Mouse (Mus musculus): Measurements from ENCODE around the gene Nckap1. TPM values are rescaled to one million over a fixed set of nuclear protein-coding genes. Genes with fewer than 3 reads are reported as not detected.

Gene Nckap1
- polyA plus RNA-seq, 1 experiment from 2014 or later, result 71.4 TPM

- Histone ChIP-seq H3K9ac (ENCODE audit: low read depth, low read length) (no peak overlapping the region), H3K4me3 (ENCODE audit: low read length) (no peak overlapping the region), H3K36me3 (ENCODE audit: control insufficient read depth, insufficient read depth, low read length) (no peaks in the 10 kb centered on the region), H3K27me3 (ENCODE audit: control insufficient read depth, insufficient read depth, low read length) (no peaks in the 10 kb centered on the region), H3K4me1 (ENCODE audit: control insufficient read depth, insufficient read depth, low read length) (no peaks in the 10 kb centered on the region), H3K4me2 (replicated peaks; ENCODE audit: low read depth, low read length) (no peak overlapping the region), H3K27ac (ENCODE audit: low read depth, low read length) (no peak overlapping the region), H3K9me3 (ENCODE audit: control insufficient read depth, low read length) (no peaks in the 10 kb centered on the region)
- ATAC-seq (ENCODE audit: low FRiP score, low TSS enrichment), result no peak
- 90% methylated on average over 13 of the region's 13 CpGs for WGBS
These were observed 21.6 kb upstream of the Nckap1 start for GRCm38 (mm10) chr2:80602756-80603155.

GRCm38 (mm10) chr2:80600611-80601010 lies 19.4 kb upstream of the Nckap1 start:
- no peaks in the 10 kb centered on the region for H3K9me3 ChIP-seq (ENCODE audit: control insufficient read depth, low read length)
- no peaks in the 10 kb centered on the region for H3K36me3 ChIP-seq (ENCODE audit: control insufficient read depth, insufficient read depth, low read length)
- no peaks in the 10 kb centered on the region for H3K4me1 ChIP-seq (ENCODE audit: control insufficient read depth, insufficient read depth, low read length)
- no peak for ATAC-seq (ENCODE audit: low FRiP score, low TSS enrichment)
- no peak overlapping the region for H3K27ac ChIP-seq (ENCODE audit: low read depth, low read length)
- H3K4me2 ChIP-seq (replicated peaks; ENCODE audit: low read depth, low read length), result no peak overlapping the region
- H3K9ac ChIP-seq (ENCODE audit: low read depth, low read length), result no peak overlapping the region
- no peak overlapping the region for H3K4me3 ChIP-seq (ENCODE audit: low read length)
- no peaks in the 10 kb centered on the region for H3K27me3 ChIP-seq (ENCODE audit: control insufficient read depth, insufficient read depth, low read length)

- ATAC-seq (ENCODE audit: low FRiP score, low TSS enrichment), result no peak
- Histone ChIP-seq H3K9ac (ENCODE audit: low read depth, low read length) (no peak overlapping the region), H3K4me1 (ENCODE audit: control insufficient read depth, insufficient read depth, low read length) (no peaks in the 10 kb centered on the region), H3K9me3 (ENCODE audit: control insufficient read depth, low read length) (no peaks in the 10 kb centered on the region), H3K4me3 (ENCODE audit: low read length) (no peak overlapping the region), H3K27ac (ENCODE audit: low read depth, low read length) (no peak overlapping the region), H3K4me2 (replicated peaks; ENCODE audit: low read depth, low read length) (no peak overlapping the region), H3K36me3 (ENCODE audit: control insufficient read depth, insufficient read depth, low read length) (no peaks in the 10 kb centered on the region), H3K27me3 (ENCODE audit: control insufficient read depth, insufficient read depth, low read length) (no peaks in the 10 kb centered on the region)
- 91% methylated on average over 3 of the region's 3 CpGs for WGBS
These were observed 18.7 kb upstream of the Nckap1 start for GRCm38 (mm10) chr2:80599850-80600249.

GRCm38 (mm10) chr2:80596960-80597359 lies 15.8 kb upstream of the Nckap1 start:
- Histone ChIP-seq H3K9me3 (ENCODE audit: control insufficient read depth, low read length) (no peaks in the 10 kb centered on the region), H3K27ac (ENCODE audit: low read depth, low read length) (no peak overlapping the region), H3K9ac (ENCODE audit: low read depth, low read length) (no peak overlapping the region), H3K36me3 (ENCODE audit: control insufficient read depth, insufficient read depth, low read length) (no peaks in the 10 kb centered on the region), H3K4me2 (replicated peaks; ENCODE audit: low read depth, low read length) (no peak overlapping the region), H3K4me1 (ENCODE audit: control insufficient read depth, insufficient read depth, low read length) (no peaks in the 10 kb centered on the region), H3K27me3 (ENCODE audit: control insufficient read depth, insufficient read depth, low read length) (no peaks in the 10 kb centered on the region), H3K4me3 (ENCODE audit: low read length) (no peak overlapping the region)
- ATAC-seq (ENCODE audit: low FRiP score, low TSS enrichment), result no peak
- 69% methylated on average over 5 of the region's 5 CpGs for WGBS

- no peak overlapping the region for H3K9ac ChIP-seq (ENCODE audit: low read depth, low read length)
- no peak for ATAC-seq (ENCODE audit: low FRiP score, low TSS enrichment)
- no peaks in the 10 kb centered on the region for H3K4me1 ChIP-seq (ENCODE audit: control insufficient read depth, insufficient read depth, low read length)
- H3K27ac ChIP-seq (ENCODE audit: low read depth, low read length), result no peak overlapping the region
- no peaks in the 10 kb centered on the region for H3K9me3 ChIP-seq (ENCODE audit: control insufficient read depth, low read length)
- H3K4me3 ChIP-seq (ENCODE audit: low read length), result no peak overlapping the region
- no peaks in the 10 kb centered on the region for H3K27me3 ChIP-seq (ENCODE audit: control insufficient read depth, insufficient read depth, low read length)
- WGBS, result 71% methylated on average over 4 of the region's 4 CpGs
- H3K4me2 ChIP-seq (replicated peaks; ENCODE audit: low read depth, low read length), result no peak overlapping the region
- no peaks in the 10 kb centered on the region for H3K36me3 ChIP-seq (ENCODE audit: control insufficient read depth, insufficient read depth, low read length)
These were observed 13.2 kb upstream of the Nckap1 start for GRCm38 (mm10) chr2:80594215-80594918.

- Histone ChIP-seq H3K4me2 (replicated peaks; ENCODE audit: low read depth, low read length) (no peak overlapping the region), H3K27ac (ENCODE audit: low read depth, low read length) (no peak overlapping the region), H3K9ac (ENCODE audit: low read depth, low read length) (no peak overlapping the region), H3K36me3 (ENCODE audit: control insufficient read depth, insufficient read depth, low read length) (no peaks in the 10 kb centered on the region), H3K4me1 (ENCODE audit: control insufficient read depth, insufficient read depth, low read length) (peaks cover 10% of the 10 kb centered on the region), H3K27me3 (ENCODE audit: control insufficient read depth, insufficient read depth, low read length) (no peaks in the 10 kb centered on the region), H3K4me3 (ENCODE audit: low read length) (no peak overlapping the region), H3K9me3 (ENCODE audit: control insufficient read depth, low read length) (no peaks in the 10 kb centered on the region)
- WGBS, result 89% methylated on average over 3 of the region's 3 CpGs
- no peak for ATAC-seq (ENCODE audit: low FRiP score, low TSS enrichment)
These were observed 1.2 kb upstream of the Nckap1 start for GRCm38 (mm10) chr2:80582356-80582755.

GRCm38 (mm10) chr2:80580311-80580961 lies 744 bp downstream of the Nckap1 start:
- H3K36me3 ChIP-seq (ENCODE audit: control insufficient read depth, insufficient read depth, low read length), result no peaks in the 10 kb centered on the region
- peak overlapping the region; percentile 89 for H3K4me3 ChIP-seq (ENCODE audit: low read length)
- WGBS, result under 1% methylated on average over 52 of the region's 65 CpGs
- no peaks in the 10 kb centered on the region for H3K9me3 ChIP-seq (ENCODE audit: control insufficient read depth, low read length)
- no peaks in the 10 kb centered on the region for H3K27me3 ChIP-seq (ENCODE audit: control insufficient read depth, insufficient read depth, low read length)
- peak overlapping the region; percentile 74 for H3K4me2 ChIP-seq (replicated peaks; ENCODE audit: low read depth, low read length)
- peak overlapping the region; percentile 99 for H3K9ac ChIP-seq (ENCODE audit: low read depth, low read length)
- H3K27ac ChIP-seq (ENCODE audit: low read depth, low read length), result peak overlapping the region; percentile 96
- ATAC-seq (ENCODE audit: low FRiP score, low TSS enrichment), result peak; percentile 70
- H3K4me1 ChIP-seq (ENCODE audit: control insufficient read depth, insufficient read depth, low read length), result peaks cover 10% of the 10 kb centered on the region

- ATAC-seq (ENCODE audit: low FRiP score, low TSS enrichment), result no peak
- no peaks in the 10 kb centered on the region for H3K36me3 ChIP-seq (ENCODE audit: control insufficient read depth, insufficient read depth, low read length)
- no peaks in the 10 kb centered on the region for H3K9me3 ChIP-seq (ENCODE audit: control insufficient read depth, low read length)
- peaks cover 10% of the 10 kb centered on the region for H3K4me1 ChIP-seq (ENCODE audit: control insufficient read depth, insufficient read depth, low read length)
- peak overlapping the region; percentile 74 for H3K4me2 ChIP-seq (replicated peaks; ENCODE audit: low read depth, low read length)
- no peaks in the 10 kb centered on the region for H3K27me3 ChIP-seq (ENCODE audit: control insufficient read depth, insufficient read depth, low read length)
- 34% methylated on average over 6 of the region's 6 CpGs for WGBS
- no peak overlapping the region for H3K27ac ChIP-seq (ENCODE audit: low read depth, low read length)
- H3K4me3 ChIP-seq (ENCODE audit: low read length), result peak overlapping the region; percentile 89
- peak overlapping the region; percentile 40; the same call in 1 of the 2 replicates for H3K9ac ChIP-seq (ENCODE audit: low read depth, low read length)
These were observed 1.8 kb downstream of the Nckap1 start for GRCm38 (mm10) chr2:80579253-80579891.

- H3K36me3 ChIP-seq (ENCODE audit: control insufficient read depth, insufficient read depth, low read length), result no peaks in the 10 kb centered on the region
- H3K27me3 ChIP-seq (ENCODE audit: control insufficient read depth, insufficient read depth, low read length), result no peaks in the 10 kb centered on the region
- no peak overlapping the region for H3K27ac ChIP-seq (ENCODE audit: low read depth, low read length)
- no peak for ATAC-seq (ENCODE audit: low FRiP score, low TSS enrichment)
- H3K4me1 ChIP-seq (ENCODE audit: control insufficient read depth, insufficient read depth, low read length), result peaks cover 10% of the 10 kb centered on the region
- H3K4me2 ChIP-seq (replicated peaks; ENCODE audit: low read depth, low read length), result no peak overlapping the region
- 91% methylated on average over 1 of the region's 1 CpGs for WGBS
- no peak overlapping the region for H3K9ac ChIP-seq (ENCODE audit: low read depth, low read length)
- no peaks in the 10 kb centered on the region for H3K9me3 ChIP-seq (ENCODE audit: control insufficient read depth, low read length)
- no peak overlapping the region for H3K4me3 ChIP-seq (ENCODE audit: low read length)
These were observed 3.9 kb downstream of the Nckap1 start for GRCm38 (mm10) chr2:80577286-80577685.

Measured in kidney, embryonic 14.5 days (tissue).